Mouse (Mus musculus) Muller cell, postnatal 12 days (primary cell): Measurements from ENCODE around the gene Ninl.
A peak's percentile ranks its signal among the peaks of the same experiment; 100 is the strongest.

Source experiments
- DNase-seq: peaks from one replicate; pipeline ENCODE4 v3.0.0-alpha.2; 2015; ENCODE audit errors: inconsistent ontology term

The Ninl gene

DNA sequence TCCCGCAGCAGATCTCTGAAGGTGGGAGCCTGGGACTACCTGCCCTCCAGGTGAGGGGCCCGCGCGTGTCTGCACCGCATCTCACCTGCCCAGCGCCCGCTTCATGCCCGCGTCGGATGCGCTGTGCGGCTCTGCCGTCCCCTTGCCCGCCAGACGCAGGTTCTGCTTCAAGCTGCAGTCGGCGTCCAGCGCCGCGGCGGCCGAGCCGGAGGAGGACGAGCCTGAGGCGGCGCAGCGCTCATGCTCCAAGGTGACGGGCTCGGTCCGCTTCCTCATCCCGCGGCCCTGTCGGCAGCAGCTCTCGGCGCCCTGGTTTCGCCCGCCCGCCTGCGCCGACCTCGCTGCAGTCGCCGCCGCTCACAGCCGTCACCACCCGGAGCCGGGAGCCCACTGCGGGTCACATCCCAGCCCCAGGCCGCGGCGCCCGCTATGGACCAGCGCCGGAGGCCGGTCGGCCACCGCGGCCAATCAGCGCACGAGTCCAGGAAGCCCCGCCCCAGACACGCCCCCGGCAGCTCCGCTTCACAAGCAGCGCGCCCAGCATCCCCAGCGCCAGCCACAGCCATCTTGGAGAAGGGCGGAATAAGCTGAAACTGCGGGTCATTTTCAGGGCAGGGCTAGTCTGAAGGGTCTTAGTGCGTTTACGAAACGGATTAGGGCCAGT lies 134.8 kb downstream of the Ninl start, which contains the start of gene Abhd12:
TSS of gene Abhd12 (minus strand) at position 470 of the 664 bp plus-strand sequence.
- DNase-seq: peak; percentile 99

DNA sequence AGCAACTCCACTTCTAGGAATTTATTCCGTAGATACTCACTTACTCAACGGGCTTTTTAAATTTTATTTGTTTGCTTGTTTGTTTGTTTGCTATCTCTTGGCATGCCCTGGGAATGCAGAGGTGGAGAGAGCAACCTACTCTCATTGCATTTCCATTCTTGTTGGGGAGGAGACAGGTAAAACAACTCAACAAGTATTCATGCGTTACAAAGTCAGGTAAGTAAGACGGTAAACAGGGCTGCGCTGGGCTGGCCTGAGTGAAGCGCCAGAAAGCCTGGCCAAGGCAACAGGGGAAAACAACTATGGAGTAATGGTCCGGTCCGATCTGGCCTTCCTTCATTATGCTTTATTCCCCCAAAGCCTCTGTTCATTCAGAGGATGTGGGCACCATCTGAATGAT lies 136.8 kb downstream of the Ninl start:
- no peak for DNase-seq

DNA sequence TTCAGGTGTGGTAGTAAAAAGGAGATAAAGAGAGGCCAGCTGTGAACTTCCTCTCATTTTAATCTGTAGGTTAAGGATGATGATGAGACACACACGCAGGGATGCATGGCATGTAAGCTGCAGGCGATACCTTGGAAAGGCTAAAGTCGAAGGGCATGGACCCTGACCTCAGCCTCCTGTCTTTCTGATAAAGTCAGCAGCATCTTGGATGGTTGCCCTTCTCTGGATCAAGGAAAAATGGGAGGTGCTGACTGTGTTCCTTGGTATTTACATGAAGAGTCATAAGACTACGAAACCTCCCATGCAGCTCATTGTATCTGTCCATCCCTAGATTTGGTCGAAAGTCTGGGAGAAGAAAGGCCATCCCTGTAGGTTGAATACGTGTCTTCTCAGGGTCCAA lies 138.8 kb downstream of the Ninl start:
- DNase-seq: no peak

DNA sequence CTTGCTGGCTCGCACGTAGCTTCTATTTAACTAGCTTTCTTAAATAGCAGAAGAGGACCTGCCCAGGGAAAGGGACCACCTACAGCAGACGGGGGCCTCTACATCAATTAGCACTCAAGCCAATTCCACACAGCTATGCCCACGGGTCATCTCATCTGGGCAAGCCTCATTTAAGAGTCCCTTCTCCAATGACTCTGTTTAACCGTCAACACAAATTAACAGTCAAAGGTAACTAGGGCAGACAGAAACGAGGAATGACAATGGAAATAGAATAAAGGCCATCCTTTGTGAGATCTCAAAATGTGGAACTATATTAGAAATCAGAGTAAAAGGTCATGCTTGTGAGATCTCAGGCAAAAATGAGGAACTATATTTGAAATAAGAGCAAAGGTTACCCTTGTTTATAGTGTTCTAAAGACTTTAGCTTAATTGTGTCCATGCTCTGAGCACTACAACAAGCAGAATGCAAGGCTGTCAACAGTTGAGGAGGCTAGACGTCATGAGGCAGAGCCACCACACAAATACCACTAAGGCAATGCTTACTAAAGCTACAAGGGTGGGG lies 143.4 kb downstream of the Ninl start:
- peak; percentile 53 for DNase-seq

DNA sequence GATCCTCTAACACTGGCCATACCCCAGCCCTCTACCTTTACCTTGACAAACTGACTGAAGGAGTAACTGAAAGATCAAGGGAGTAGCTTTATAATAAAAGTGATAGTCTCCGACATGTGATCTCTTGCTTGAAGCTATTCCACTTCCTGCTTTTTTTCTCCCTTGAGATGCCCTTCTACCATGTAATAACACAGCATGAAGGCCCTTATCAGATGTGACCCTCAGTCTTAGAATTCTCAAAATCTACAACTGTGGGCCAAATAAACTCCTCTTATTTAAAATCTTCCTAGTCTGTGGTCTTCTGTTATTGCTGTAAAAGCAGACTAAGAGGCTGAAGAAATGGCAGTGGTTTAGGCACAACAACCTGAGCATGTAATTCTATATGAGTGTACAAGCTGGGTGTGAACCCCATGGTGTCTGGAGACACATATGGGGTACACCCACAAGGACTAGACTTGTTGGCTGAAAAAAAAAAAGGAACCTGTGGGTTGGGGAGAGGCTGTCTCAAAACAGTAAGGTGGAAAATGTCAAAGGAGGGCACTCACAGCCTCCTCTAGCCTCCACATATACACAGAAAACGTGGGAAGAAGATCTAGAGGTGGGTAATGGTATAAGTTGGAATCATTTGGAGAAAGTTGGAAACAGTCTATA lies 144.4 kb downstream of the Ninl start:
- DNase-seq: no peak

DNA sequence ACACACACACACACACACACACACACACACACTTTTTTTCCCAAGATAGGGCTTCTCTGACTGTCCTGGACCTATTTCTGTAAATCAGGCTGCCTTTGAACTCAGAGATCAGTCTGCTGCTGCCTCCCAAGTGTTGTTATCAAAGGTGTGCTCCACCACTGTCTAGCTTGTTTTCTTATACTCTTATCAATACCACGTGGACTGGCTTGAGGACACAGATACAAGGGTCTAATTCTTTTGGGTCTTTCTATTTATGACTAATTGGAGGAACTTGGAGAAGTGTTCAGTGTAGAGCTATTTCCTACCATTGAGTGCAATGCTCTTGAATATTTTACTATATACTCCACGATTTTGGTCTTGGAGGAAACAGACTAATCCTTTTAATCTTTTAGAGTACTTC lies 151.8 kb downstream of the Ninl start:
- no peak for DNase-seq

DNA sequence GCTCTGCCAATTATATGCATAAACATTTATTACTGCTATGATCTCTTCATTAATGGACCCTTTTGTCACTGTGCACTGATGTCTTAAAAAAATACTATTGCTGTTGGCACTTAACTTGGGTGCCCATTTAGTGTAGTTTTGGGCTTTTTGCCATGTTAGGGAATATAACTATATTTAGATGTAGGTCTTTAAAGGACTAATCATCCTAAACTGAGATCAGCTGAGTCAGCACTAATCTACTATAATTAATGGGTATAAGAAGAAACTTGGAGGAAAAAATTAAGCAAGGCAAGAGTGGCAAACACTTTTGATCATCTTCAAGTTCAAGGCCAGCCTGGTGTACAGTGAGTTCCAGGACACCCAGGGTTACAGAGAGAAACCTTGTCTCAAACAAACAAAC lies 152.9 kb downstream of the Ninl start:
- DNase-seq: no peak

DNA sequence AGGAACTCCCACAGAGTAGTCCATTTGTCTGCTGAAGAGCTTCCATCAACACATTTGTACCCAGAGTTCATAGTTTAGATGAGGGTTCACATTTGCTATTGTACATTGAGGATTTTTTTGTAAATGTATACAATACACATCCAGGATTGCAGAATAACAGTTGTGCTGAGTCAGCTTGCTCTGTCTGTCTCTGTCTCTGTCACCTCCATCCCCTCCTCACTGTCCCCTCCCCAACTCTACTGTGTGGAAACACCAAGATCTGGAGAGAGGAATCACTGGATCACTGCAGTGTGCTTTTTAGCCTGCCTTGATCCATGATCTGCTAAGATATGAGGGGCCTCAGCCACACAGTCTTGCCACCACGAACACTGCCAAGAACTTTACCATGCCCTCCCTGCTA lies 153.4 kb downstream of the Ninl start:
- no peak for DNase-seq

DNA sequence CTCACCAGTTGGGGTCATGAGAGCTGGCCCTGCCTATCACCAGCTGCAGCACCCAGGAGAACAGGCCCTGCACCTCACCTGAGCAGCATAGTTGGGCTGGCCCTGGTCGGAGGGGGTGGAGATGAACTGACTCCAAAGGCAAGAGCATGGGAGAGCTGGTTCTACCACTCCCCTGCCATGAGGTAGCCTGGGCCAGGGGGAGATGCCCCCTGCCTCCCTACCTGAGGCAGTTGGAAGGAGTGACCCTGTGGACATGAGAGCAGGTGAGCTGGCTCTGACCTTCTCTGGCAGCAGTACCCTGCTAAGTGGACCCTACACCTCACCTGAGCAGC lies 154.4 kb downstream of the Ninl start:
- DNase-seq: no peak
